Mouse (Mus musculus): ENCODE measurements around the gene Pon2.
"Not testable (repeated sequence)": the region's sequence is repeated elsewhere in the genome, so short reads cannot be mapped to it uniquely, and the experiment has no call there.

GRCm38 (mm10) chr6:5336016-5336415 is 37.8 kb upstream of the Pon2 start:
- not testable (repeated sequence) for TF ChIP-seq CTCF (conservative IDR thresholded peaks at IDR 0.05; ENCODE audit: low read length); POU5F1 (IDR thresholded peaks at IDR 0.05; ENCODE audit: borderline replicate concordance, low read length); NANOG (IDR thresholded peaks at IDR 0.05; ENCODE audit: borderline replicate concordance, low read length)

Data from E14TG2a.4 (cell line).